Mouse (Mus musculus) neutrophil, adult 5-6 weeks (primary cell): ENCODE measurements at regions not wholly inside any gene's neighbourhood (a gene's known extent, or its start where the extent isn't known, plus 50 kb on each side); places are given as distances from the start of the nearest gene placed in this dataset.

Experiments
- ATAC-seq: fragments of 151-379, 151-347 bp; 2 replicates; pipeline ENCODE4 v1.8.0; 2017; ENCODE audit warnings: mild to moderate bottlenecking, moderate TSS enrichment; ENCODE audit not compliant: insufficient number of reproducible peaks, poor library complexity, low FRiP score, severe bottlenecking; ENCODE audit errors: extremely low read depth

- no peak for ATAC-seq
These were observed 253.8 kb downstream of the Irs2 start for GRCm38 (mm10) chr8:10754232-10754985.

DNA sequence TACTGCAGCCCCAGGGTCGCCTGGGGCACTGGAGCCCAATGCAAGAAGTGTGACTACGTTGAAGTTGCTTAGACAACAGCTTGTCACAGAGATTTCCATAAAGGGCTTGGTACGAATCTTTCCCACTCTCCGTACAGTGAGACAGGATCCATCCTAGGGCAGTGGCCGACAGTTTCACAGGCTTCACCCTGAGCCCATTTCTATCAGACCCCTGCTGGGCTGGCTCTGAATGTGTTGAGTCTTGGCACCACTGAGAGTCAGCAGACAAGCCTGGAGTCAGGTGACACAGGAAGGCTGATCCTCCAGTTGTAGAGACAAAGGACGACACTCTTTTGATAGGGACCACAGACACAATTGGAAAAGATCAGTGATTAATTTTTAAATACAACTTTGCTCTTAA is 255.2 kb downstream of the Irs2 start:
- ATAC-seq, result no peak

GRCm38 (mm10) chr8:10747150-10747549 is 261.1 kb downstream of the Irs2 start:
- ATAC-seq, result no peak

- no peak for ATAC-seq
These were observed 265.0 kb downstream of the Irs2 start for GRCm38 (mm10) chr8:10743241-10743640.

DNA sequence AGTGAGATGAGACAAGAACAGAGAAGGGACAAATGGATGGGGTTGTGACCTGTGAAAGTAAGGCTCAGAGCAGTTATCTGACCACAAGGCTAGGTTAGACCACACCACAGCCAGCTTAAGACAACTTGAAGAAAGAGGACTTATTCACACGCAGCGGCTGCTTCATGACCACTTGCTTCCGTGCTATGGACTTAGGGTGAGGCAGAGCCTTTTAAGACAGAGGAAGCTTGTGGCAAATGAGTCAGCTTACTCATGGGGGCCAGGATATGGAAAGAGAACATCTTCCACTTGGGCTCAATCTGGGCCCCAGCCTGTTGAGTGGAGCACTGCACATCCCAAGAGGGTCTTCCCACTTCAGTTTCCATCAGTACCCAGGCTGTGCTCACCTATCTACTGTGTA is 267.4 kb downstream of the Irs2 start:
- no peak for ATAC-seq

GRCm38 (mm10) chr8:10738486-10739081 is 269.7 kb downstream of the Irs2 start:
- ATAC-seq, result no peak

DNA sequence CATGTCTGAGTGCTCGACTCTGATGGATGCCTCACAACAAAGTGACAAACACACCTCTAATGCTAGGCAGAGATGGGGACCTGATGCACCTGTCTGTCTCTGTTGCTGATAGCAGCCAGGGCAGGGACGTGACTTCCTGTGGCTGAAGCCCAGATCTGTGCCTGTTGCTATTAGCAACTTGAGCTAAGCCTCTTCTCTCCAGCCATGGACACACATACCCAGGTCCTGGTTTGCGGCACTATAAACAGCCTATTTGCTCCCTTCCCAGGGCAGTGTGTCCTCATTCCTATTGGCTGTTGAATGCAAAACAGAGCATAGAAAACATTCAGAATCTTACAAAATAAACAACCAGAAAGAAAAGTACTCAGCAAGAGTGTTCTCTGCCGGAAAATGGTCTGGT is 273.5 kb downstream of the Irs2 start:
- no peak for ATAC-seq

- no peak for ATAC-seq
These were observed 284.9 kb downstream of the Irs2 start for GRCm38 (mm10) chr8:10723332-10723731.

DNA sequence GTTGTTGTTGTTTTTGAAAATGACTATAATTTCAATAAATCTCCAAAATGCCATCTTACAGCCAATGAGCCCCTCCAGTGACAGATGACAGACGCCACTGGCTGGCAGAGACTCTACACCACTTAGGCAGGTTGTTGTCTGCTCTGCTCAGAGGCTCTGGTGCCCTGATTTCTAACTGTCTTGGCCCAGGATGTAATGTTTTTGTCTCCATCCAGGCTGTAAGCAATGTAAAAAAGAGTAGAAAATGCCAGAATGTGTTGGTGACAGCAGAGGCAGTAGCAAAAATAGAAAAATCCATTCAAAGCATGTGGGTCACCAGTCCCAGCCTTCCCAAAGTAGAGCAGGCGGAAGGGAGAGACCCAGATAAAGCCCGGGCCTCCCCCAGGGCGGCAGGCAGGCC is 285.5 kb downstream of the Irs2 start:
- ATAC-seq, result no peak

- ATAC-seq, result no peak
These were observed 285.9 kb downstream of the Irs2 start for GRCm38 (mm10) chr8:10722342-10722741.

GRCm38 (mm10) chr8:10721146-10721862 is 287.0 kb downstream of the Irs2 start:
- ATAC-seq, result no peak

GRCm38 (mm10) chr8:10720398-10720797 is 287.9 kb downstream of the Irs2 start:
- ATAC-seq, result no peak

DNA sequence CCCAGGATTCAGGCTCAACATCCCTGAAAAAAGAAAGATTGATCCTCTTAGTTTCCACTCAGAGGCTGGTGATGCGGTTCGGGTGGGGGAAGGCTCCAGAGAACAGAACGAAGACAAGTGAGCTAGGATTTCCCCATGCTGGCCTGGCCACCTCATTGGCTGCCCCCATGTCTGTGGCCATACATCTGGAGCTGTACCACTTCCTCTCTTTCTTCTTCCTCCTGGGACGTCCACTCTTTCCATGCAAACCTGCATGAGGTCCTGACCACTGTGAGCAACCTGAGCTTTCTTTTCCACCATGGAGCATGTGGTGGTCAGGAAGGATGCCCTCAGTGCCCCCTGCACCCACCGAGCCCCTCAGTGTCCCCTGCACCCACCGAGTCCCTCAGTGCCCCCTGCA is 288.8 kb downstream of the Irs2 start:
- ATAC-seq, result no peak

DNA sequence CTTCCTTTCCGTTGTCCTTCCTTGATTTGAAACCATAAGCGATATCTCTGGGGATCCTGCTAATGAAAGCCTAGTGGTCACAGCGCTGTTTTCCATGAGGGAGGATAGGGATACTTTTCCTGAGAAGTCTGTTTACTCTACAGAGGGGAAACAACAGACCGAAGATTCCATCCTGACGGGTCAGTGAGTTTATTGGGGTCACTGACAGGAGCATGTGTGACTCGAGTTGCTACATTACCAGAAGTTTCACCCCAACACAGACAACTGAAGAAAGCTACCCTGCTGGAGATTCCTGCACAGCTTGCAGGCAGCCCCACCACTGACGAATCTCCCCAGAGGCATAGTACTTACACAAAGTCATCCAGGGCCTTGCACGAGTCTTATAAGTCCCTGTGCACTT is 291.0 kb downstream of the Irs2 start:
- ATAC-seq, result no peak

DNA sequence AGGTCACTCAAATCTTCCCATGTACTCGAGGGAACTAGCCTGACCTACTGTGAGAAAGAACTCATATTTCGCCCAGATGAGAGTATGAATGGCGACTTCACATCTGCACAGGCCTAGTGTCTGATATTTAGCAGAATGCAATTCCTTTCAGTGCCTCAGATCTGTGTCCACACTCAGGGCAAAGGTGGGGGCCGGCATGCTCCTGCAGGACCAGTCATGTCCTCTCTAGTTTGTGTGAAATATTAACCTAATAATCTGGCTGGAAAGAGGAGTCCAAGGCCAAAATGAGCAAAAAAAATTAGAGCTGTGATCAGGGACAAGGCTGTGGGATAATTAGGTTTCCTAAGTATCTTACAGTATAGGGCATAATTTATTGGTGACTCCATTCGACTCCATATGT is 292.1 kb downstream of the Irs2 start:
- no peak for ATAC-seq

GRCm38 (mm10) chr8:10713515-10714042 is 294.7 kb downstream of the Irs2 start:
- no peak for ATAC-seq

DNA sequence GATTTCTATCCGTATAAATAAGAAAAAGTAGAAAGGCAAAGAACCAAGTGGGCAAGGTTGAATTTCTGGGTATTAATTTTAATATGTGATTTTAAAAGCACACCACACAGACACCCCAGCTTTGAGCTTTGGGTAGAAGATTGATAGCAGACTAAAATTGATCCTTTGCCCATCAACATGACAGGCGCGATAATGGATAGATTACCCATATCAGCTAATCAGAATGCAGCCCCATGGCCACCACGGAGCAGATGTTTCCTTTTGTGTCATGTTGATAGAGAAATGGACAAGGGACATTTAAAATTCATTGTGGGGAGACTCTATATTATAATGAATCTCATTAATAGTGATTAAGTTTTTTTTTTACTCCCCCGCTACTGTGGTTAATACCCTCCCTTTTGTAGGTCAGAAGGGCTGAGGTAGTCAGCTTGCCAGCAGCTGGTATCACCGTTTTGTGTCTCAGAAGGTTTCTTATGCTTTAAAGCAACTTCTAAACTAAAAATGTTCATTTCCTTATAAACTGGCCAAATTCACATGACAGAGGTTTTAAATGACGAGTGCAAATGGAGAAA is 296.1 kb downstream of the Irs2 start:
- ATAC-seq, result no peak

DNA sequence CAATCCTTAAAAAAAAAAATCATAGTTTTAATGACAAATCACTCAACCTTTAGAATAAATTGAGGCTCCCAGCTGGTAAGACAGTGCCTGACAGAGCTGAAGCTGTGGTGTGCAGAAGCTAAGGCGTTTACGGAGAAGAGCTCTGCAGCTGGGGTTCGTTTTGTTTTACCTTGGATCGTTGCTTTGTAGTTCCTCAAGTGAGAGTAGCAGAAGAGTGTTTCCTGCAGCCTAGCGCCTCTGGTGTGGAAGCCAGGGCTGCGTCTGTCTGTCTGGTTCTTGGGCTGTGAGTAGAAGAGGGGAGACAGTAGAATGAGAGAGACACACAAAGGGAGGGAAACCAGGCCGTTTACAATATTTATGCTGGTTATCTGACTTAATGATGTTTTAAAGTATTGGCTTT is 296.8 kb downstream of the Irs2 start:
- ATAC-seq, result no peak

GRCm38 (mm10) chr8:10708509-10708908 is 299.7 kb downstream of the Irs2 start:
- no peak for ATAC-seq

GRCm38 (mm10) chr8:10707122-10707521 is 301.1 kb downstream of the Irs2 start:
- no peak for ATAC-seq
